Mouse (Mus musculus) spleen, postnatal 0 days (tissue): ENCODE data around the gene Gm28919. TPM values are rescaled to one million over a fixed set of nuclear protein-coding genes. Genes with fewer than 3 reads are reported as not detected.

Source experiments
- polyA plus RNA-seq: library from polyadenylated mRNA; unstranded; fragments of >200 nt; fragmentation: Nextera tagmentation; extraction: Ambion mirVana; gene quantifications from 2 replicates; pipeline ENCODE4 v1.2.1, GENCODE M21; 2015

The Gm28919 gene
- not detected in 2 replicates for polyA plus RNA-seq

DNA sequence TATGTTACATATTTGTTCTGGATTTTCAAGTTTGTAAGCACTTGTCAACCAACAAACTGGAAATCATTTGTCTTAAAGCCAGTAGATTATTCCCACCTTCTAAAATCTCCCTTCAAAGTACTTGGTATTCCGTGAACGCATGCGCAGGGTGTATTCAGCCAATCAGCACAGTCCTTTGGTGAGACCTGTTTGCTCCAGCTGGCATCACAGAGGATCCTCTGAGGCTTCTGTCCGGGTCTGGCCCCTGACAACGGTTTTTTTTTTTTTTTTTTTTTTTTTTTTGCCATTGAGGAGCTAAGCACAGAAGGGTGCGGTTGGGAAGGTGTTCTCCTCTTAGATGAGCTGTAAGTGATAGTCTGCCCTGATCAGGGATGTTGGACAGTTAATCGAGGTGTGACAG lies at the start of gene Gm28919:
Gene Gm28919 (plus strand): TSS at position 301 of the 400 bp plus-strand sequence.

Other genes with a start within 250 kb of the Gm28919 start
- gene Gm21719, start 99.3 kb downstream of the Gm28919 start, polyA plus RNA-seq = not detected in 2 replicates